Mouse (Mus musculus) olfactory bulb, adult 2 months (tissue): ENCODE results near the gene Dpt. TPM values are rescaled to one million over a fixed set of nuclear protein-coding genes. Genes with fewer than 3 reads are reported as not detected.

ENCODE experiments used
- H3K27ac ChIP-seq: fragments of 200-500 bp; 2 replicates; pipeline ENCODE4 v1.5.1; 2012; ENCODE audit warnings: low read depth, low read length; ENCODE audit not compliant: insufficient read depth
- H3K4me1 ChIP-seq: fragments of 200-500 bp; 2 replicates; pipeline ENCODE4 v1.6.1; 2012; ENCODE audit warnings: low read length; ENCODE audit not compliant: control insufficient read depth, insufficient read depth
- H3K4me3 ChIP-seq: fragments of 200-500 bp; 2 replicates; pipeline ENCODE4 v1.5.1; 2012; ENCODE audit warnings: mild to moderate bottlenecking, low read depth, low read length, moderate library complexity; ENCODE audit not compliant: insufficient read depth
- CTCF ChIP-seq: fragments of 200-500 bp; IDR thresholded peaks from 2 replicates; pipeline ENCODE4 v1.5.1; 2012; ENCODE audit warnings: low read depth, mild to moderate bottlenecking, low read length, moderate library complexity; ENCODE audit not compliant: insufficient read depth
- POLR2A ChIP-seq: fragments of 200-500 bp; IDR thresholded peaks from 2 replicates; pipeline ENCODE4 v1.6.1; 2012; ENCODE audit warnings: mild to moderate bottlenecking, low read depth, low read length, moderate library complexity; ENCODE audit not compliant: insufficient read depth
- WGBS: fragments of 180-500 bp; shearing (Covaris S2); methylation state at CpG from one replicate; pipeline ENCODE4 v1.1.7; 2018; 5-methylcytosine and 5-hydroxymethylcytosine counted together
- polyA plus RNA-seq: library from polyadenylated mRNA; stranded (reverse); fragments of >200 nt; gene quantifications from 2 replicates; pipeline ENCODE4 v1.2.4, GENCODE M21; 2012; ENCODE audit warnings: low replicate concordance; ENCODE audit not compliant: missing spikeins, insufficient read depth, insufficient read length

Dpt gene
- not detected in 2 replicates for polyA plus RNA-seq

DNA sequence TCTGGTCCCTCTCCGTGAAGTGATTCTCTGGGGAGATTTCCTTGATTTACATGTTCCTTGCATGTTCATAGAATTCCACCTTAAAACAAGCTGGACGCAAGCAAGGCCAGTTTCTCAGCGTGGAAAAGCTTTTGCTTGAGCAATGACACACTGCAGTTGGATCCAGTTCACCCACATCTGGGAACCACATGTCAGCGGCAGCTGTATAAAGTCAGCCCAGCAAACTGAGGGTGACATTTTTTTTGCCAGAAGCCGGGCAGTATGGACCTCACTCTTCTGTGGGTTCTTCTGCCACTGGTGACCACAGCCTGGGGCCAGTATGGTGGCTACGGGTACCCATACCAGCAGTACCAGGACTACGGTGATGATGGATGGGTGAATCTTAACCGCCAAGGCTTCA is at the start of gene Dpt:
TSS of gene Dpt (plus strand) at position 174 of the 400 bp plus-strand sequence.
- Histone ChIP-seq H3K4me3 (no peak within 1 kb of the TSS), H3K4me1 (peaks cover 19% of the 10 kb centered on the region), H3K27ac (peak within 1 kb of the TSS; percentile 97; the same call in 1 of the 2 replicates)
- TF ChIP-seq CTCF = no peak
- no peak for TF ChIP-seq POLR2A
- 88% methylated on average over 8 of the region's 8 CpGs for WGBS

DNA sequence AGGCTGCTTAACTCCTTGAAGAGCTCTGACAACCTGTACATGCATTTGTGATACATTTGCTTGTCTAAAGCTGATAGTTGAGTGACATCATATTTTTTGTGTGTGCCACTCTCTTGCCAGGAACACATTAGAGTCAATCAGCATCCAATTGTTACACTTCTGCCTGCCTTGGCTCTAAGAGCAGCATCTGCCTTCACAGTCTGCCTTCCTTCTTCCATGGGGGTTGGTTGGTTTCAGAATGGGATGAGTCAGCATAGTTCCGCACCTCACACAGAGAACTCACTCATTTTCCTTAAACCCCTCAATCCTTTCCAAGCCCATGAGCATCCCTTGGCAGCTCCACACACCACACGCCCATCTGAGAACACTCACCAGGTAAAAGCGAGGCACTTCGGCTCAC is 42.7 kb upstream of the Dpt start:
- peaks cover 3% of the 10 kb centered on the region for H3K4me1 ChIP-seq
- no peak overlapping the region for H3K4me3 ChIP-seq
- 82% methylated on average over 4 of the region's 4 CpGs for WGBS
- no peak for TF ChIP-seq POLR2A
- H3K27ac ChIP-seq = peak overlapping the region; percentile 50

DNA sequence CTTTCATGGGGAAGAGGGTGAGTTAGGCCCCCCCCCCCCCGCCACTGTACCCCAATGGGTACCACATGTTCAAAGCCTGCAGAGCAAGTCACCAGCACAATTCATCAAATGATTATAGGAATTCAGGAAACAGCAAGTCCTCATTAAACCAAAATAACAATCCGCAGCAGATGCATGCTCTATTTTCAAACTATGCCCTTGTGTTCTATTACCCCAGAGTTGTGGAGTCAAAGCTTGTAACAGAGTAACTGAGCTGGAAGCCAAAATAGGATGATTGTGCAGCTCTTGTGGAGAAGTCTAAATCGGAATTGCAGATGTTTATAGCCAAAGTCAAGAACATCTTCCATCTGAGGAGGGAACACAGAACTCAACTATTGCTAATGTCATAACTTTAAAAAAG is 40.8 kb upstream of the Dpt start:
- peak overlapping the region; percentile 74; the same call in 1 of the 2 replicates for H3K27ac ChIP-seq
- H3K4me1 ChIP-seq = peaks cover 3% of the 10 kb centered on the region
- 28% methylated on average over 3 of the region's 3 CpGs for WGBS
- TF ChIP-seq POLR2A (no peak), CTCF (no peak)
- H3K4me3 ChIP-seq = no peak overlapping the region

DNA sequence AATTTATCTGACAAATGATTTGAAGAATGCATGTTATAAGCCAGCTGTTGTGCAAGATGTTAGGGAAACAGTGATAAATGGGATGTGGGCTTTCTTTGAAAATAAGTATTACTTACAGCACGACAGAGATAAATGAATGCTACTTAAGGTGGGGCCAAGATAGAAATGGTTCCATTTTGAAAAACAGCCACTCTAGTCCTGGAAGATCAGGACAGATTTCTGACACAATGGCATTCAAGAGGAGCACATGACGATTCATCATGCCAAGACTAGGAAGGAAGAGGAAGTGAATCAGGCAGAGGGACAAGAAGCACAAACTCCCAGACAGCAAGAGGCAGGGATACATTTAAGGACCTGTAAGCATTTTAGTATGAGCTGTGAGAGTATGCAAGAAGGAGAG is 39.5 kb upstream of the Dpt start:
- H3K27ac ChIP-seq = peak overlapping the region; percentile 95
- no peak overlapping the region for H3K4me3 ChIP-seq
- peaks cover 3% of the 10 kb centered on the region for H3K4me1 ChIP-seq
- no peak for TF ChIP-seq POLR2A
- TF ChIP-seq CTCF = no peak
- WGBS = 52% methylated on average over 2 of the region's 2 CpGs

DNA sequence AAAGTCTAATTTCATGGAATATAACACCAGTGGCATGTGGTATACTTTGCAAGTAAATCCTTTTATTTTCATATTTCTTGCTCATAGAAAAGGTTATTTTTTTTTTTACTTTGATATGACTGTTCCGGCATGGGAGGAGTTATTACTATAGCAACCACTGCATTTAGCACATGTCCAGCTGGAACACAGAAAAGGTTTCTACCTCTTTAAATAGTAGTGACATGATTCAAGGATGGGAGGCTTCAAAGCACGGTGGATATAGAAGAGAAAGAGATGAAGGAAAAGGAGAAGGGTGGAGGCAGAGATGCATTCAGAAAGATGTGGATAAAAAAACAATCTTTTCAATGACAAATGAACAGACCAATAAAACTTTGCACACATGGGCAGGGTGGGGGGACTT is 38.0 kb upstream of the Dpt start:
- H3K27ac ChIP-seq = peak overlapping the region; percentile 84; the same call in 1 of the 2 replicates

DNA sequence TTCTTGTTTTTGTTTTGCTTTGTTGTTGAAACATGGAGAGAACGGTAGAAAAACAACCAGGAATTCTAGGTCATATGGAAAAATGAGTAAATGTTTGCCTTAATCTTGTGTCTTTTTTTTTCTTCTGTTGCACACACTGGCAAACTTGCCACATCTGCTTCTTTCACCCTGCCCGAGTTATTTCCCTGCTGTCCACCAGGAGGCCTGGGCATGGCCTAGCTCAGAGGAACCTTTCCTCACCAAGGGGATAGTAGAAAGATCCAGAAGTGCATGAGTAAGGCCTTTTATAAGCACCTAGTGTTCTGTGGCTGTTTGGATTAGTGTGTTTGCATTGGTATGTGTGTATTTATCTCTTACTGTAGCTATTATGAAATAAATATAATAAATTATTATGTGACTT is 34.2 kb upstream of the Dpt start:
- WGBS = 56% methylated on average over 2 of the region's 2 CpGs
- H3K4me3 ChIP-seq = no peak overlapping the region
- no peak overlapping the region for H3K27ac ChIP-seq
- no peaks in the 10 kb centered on the region for H3K4me1 ChIP-seq
- TF ChIP-seq POLR2A (no peak), CTCF (no peak)

More for the DNA sequence above, 38.0 kb upstream of the Dpt start:
- Histone ChIP-seq H3K4me3 (no peak overlapping the region), H3K4me1 (peaks cover 3% of the 10 kb centered on the region)
- TF ChIP-seq POLR2A = no peak
- no peak for TF ChIP-seq CTCF
- WGBS = 32% methylated on average over 2 of the region's 2 CpGs

DNA sequence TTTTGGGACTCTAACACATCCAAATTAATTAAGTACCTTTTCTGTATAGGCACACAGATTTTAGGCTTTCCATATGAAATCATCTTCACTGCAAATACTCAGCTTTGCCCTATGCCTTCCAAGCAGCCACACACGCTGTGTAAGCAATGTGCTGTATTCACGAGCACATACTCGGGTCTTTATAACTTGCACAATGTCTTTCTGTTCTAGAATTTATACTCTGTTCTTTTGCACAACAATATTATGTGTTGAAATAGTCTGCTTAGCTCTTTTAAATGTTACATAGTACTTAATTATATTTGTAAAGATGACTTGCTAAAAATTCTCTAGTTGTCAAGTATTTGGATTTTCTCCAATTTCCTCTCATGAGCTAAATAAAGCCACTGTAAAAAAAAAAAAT is 29.8 kb upstream of the Dpt start:
- WGBS = 51% methylated on average over 3 of the region's 3 CpGs
- Histone ChIP-seq H3K4me1 (no peaks in the 10 kb centered on the region), H3K27ac (peak overlapping the region; percentile 62; the same call in 1 of the 2 replicates), H3K4me3 (no peak overlapping the region)
- TF ChIP-seq CTCF (no peak), POLR2A (no peak)

GRCm38 (mm10) chr1:164770611-164771010 is 25.8 kb upstream of the Dpt start:
- Histone ChIP-seq H3K4me3 (no peak overlapping the region), H3K4me1 (no peaks in the 10 kb centered on the region), H3K27ac (no peak overlapping the region)
- WGBS = 45% methylated on average over 7 of the region's 7 CpGs
- TF ChIP-seq CTCF (no peak), POLR2A (no peak)

DNA sequence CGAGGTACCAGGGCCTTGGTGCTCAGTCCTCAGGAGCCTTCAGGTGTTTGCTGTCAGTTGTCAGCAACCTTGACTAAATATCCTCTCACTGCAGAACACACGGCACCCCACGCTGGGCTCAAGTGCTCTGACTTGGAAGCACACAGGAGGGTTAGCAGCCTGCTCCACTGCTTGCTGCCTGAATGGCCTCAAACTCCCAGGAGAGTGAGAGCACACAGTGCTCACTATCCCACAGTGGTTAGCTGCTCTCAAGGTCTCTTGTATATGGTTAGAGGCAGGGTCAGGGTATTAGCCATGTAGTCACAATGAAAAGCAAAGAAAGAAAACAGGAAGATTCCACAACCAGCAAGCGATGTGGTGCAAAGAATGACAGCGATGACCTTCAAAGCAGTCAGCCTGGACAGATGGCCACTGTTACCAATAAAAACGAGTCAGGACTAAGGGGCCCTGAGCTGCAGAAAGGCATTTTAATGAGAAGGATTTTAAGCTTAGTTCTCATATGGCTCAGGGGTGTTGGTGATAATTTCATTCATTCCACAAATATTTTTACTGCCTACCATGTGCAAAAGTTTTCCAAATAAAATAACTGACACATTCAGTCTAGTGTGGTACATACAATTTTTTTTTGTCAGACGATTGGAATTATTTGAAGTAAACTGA is 15.5 kb upstream of the Dpt start:
- TF ChIP-seq CTCF (no peak), POLR2A (no peak)
- 69% methylated on average over 7 of the region's 7 CpGs for WGBS
- H3K27ac ChIP-seq = no peak overlapping the region
- no peaks in the 10 kb centered on the region for H3K4me1 ChIP-seq
- H3K4me3 ChIP-seq = no peak overlapping the region
